Mouse (Mus musculus): ENCODE data around the gene Gm10642. TPM values are rescaled to one million over a fixed set of nuclear protein-coding genes. Genes with fewer than 3 reads are reported as not detected.

The Gm10642 gene
- polyA plus RNA-seq, 1 experiment from 2014 or later = 0.31 TPM

DNA sequence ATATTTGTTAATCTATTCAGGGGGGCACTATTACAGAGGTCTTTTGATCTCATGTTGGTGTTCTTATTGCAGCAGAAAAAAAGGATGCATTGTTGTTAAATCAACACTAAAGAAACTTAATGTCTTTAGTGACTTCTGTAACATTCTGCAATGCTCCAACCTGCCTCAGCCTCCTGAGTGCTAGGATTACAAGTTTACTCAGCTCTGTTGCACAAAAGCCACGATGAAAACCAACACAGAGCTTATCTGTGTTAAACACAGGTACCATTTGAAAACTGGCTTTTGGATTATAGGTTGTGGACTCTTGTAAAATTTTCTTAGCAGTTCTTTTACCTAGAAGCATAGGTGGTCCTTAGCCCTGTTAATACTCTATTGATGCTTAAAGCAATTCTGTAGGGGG lies 42.0 kb downstream of the Gm10642 start:
- Histone ChIP-seq H3K4me2 (no peak overlapping the region), H3K27me3 (replicated peaks) (no peaks in the 10 kb centered on the region), H3K9me3 (no peaks in the 10 kb centered on the region), H3K9ac (no peak overlapping the region), H3K4me1 (peaks cover 8% of the 10 kb centered on the region), H3K27ac (replicated peaks) (no peak overlapping the region), H3K36me3 (no peaks in the 10 kb centered on the region), H3K4me3 (no peak overlapping the region)
- no peak for ATAC-seq (ENCODE audit: extremely low read depth, insufficient number of reproducible peaks, low FRiP score, low TSS enrichment)
- 67% methylated on average over 1 of the region's 1 CpGs for WGBS

DNA sequence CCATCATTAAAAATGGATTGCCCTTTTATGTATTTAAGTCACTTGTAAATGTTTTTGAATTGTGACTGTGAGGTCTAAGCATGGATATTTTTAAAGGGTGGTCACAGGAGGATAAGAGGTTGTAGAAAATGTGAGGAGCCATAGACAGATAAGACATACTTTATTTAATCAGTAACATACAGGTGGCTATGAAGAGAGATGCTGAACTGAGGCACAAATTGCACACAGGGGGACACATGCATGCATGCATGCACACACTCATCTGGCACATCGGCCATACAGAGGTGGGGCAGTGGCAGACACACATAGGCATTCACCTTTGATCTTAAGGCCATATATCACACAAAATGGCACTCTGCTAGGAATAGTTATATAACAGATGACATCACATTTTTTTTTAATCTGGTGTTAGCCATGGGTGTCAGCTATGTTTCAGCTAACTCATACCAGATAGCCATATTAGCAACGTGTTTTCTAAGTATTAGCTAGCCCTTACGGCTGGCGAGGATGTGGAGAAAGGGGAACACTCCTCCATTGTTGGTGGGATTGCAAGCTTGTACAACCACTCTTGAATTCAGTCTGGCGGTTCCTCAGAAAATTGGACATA lies 47.6 kb downstream of the Gm10642 start:
- Histone ChIP-seq H3K4me3 (no peak overlapping the region), H3K4me1 (peaks cover 3% of the 10 kb centered on the region; the same call in 1 of the 2 replicates), H3K9ac (no peak overlapping the region), H3K27me3 (replicated peaks) (no peaks in the 10 kb centered on the region), H3K27ac (replicated peaks) (no peak overlapping the region), H3K36me3 (peaks cover 29% of the 10 kb centered on the region), H3K9me3 (no peaks in the 10 kb centered on the region), H3K4me2 (no peak overlapping the region)
- WGBS = 94% methylated on average over 5 of the region's 5 CpGs
- no peak for ATAC-seq (ENCODE audit: extremely low read depth, insufficient number of reproducible peaks, low FRiP score, low TSS enrichment)

DNA sequence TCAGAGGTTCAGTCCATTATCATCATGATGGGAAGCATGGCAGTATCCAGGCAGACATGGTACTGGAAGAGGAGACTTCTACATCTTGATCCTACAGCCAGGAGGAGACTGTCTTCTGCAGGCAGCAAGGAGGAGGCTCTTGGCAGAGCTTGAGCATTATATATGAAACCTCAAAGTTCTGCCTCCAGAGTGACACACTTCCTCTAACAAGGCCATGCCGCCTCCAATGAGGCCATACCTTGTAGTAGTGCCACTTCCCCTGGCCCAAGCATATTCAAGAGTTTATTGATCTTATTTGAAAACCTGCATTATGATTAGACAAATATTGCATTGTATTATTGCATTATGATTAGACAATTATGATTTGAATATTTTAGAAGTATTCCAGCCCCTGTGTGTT lies 50.4 kb downstream of the Gm10642 start:
- no peaks in the 10 kb centered on the region for H3K27me3 ChIP-seq (replicated peaks)
- H3K27ac ChIP-seq (replicated peaks) = no peak overlapping the region
- H3K9me3 ChIP-seq = no peaks in the 10 kb centered on the region
- H3K4me1 ChIP-seq = no peaks in the 10 kb centered on the region
- WGBS = 100% methylated on average over 1 of the region's 1 CpGs
- no peak overlapping the region for H3K9ac ChIP-seq
- peaks cover 34% of the 10 kb centered on the region for H3K36me3 ChIP-seq
- no peak overlapping the region for H3K4me2 ChIP-seq
- H3K4me3 ChIP-seq = no peak overlapping the region
- no peak for ATAC-seq (ENCODE audit: extremely low read depth, insufficient number of reproducible peaks, low FRiP score, low TSS enrichment)

Other genes starting within 250 kb of the Gm10642 start
- 148 and 156 TPM in 2 replicates for gene Ccnb2, start 234.7 kb upstream of the Gm10642 start, polyA plus RNA-seq (2015; fragmentation: Nextera tagmentation; extraction: Ambion mirVana)
- 20.8 and 21.6 TPM in 2 replicates for gene Rnf111, start 152.5 kb upstream of the Gm10642 start, polyA plus RNA-seq (2015; fragmentation: Nextera tagmentation; extraction: Ambion mirVana)
- 29.2 and 32.8 TPM in 2 replicates for gene Sltm, start 113.5 kb upstream of the Gm10642 start, polyA plus RNA-seq (2015; fragmentation: Nextera tagmentation; extraction: Ambion mirVana)
- 9.7 and 9.9 TPM in 2 replicates for gene Mindy2, start 923 bp downstream of the Gm10642 start, polyA plus RNA-seq (2015; fragmentation: Nextera tagmentation; extraction: Ambion mirVana)
- gene Adam10, start 22.7 kb downstream of the Gm10642 start, polyA plus RNA-seq (2015; fragmentation: Nextera tagmentation; extraction: Ambion mirVana) = 64.0 and 70.4 TPM in 2 replicates